Mouse (Mus musculus) central nervous system, embryonic 14 days (tissue): ENCODE data around the gene Mrs2. TPM values are rescaled to one million over a fixed set of nuclear protein-coding genes. Genes with fewer than 3 reads are reported as not detected.

Experiments used
- polyA plus RNA-seq: library from polyadenylated mRNA; depleted of rRNA; stranded (reverse); fragments of >200 nt; gene quantifications from 2 replicates; pipeline ENCODE4 v1.2.3, GENCODE M21; 2012; rRNA removed

Mrs2 gene
- 34.5 and 35.4 TPM in 2 replicates for polyA plus RNA-seq

DNA sequence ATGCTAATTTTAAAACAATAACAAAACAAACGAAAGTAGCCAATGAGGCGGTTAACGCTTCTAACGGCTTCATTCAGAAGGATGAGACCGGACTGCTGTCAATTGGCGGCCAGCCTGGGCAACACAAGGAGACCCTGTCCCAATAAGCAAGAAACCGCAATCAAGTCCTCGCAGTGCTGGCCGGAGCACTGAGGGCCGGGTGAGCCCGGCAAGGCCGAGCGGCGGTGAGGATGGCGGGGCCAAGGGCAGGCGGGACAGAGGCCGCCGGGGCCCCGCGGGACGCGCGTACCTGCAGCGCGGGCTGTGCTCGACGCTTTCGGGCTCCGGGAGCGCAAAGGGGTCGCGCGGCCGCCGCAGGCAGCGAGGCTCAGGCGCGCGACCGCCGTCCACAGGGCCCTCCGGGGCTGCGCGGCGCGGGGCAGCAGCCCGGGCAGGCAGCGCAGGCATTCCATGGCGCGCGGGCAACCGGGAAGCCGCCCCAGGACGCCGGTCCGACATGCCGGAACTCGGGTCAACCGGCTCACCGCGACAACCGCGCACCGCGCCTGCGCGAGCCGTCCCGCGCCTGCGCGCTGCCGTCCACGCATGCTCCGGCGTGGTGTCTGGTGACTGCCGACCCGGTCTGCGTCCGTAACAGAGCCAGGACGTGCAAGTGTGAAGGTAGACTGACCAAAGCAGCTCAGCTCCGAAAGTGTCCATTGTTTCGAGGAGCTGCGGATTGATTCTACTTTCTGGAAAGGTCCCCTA is at the start of gene Mrs2:
TSS of gene Mrs2 (minus strand) at position 587 of the 747 bp plus-strand sequence.

DNA sequence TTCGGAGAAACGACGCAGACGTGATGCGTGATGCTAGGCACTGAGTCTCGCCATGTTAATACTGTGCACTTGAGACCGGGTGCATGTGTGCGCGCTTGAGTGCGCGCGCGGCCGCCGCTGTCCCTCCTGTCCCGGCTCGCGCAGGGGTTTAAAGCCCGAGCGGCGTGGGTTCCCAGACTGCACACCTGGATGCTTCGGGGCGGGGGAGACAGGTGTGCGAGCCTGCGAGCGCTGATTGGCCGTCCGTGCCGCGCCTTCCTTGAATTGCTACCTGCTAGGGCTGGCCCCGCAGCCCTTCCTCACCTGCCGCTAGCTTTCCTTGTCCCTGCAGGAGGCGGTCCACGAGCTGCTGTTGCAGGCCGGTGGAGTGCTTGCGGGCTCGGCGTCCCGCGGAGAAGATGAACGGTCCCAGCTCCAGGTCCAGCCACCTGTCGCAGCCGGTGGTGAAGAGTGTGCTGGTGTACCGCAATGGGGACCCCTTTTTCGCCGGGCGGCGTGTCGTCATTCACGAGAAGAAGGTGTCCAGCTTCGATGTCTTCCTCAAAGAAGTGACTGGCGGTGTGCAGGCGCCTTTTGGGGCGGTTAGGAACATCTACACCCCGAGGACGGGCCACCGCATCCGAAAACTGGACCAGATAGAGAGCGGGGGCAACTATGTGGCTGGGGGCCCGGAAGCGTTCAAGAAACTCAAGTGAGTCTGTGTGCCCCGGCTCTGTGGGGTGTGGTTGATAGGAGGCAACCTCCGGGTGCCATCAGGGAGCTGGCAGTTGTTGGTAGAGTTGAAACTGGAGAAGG is 35.9 kb upstream of the Mrs2 start, which contains the start of gene Dcdc2a:
TSS of gene Dcdc2a (plus strand) at position 132 of the 795 bp plus-strand sequence.

DNA sequence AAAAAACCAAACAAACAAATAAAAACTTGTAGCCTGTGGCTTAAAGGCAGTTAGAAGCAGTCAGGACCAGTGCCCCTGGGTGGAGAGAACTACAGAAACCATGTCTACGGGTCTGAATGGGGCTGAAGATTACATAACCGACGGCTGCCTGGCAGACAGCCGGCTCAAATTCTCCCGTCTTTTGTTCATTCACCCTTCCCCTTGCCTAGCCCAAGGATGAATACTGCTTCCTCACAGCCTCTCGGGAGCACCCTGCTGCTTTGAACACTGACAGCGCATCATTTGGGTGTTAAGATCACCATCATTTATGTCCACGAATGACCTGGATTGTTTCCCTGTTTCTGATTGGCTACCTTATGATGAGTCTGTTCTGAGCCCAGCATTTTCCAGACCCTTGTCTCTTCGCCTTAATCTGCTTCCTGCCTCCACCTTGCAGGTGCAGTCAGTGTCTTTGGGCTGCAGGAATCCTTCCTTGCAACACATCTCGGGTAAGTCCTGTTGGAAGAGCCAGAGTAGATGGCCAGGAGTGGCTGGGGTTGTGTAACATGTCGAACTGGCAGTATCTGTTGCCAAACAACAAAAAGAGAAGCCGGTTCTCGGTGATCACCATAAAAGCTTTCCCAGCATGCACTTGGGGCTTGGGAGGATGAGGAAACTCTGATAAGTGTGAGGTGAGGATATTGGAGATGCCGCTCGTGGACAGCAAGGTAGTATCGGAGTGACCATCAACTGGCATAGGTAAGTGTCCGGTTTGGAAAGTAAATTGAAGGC is 77.5 kb downstream of the Mrs2 start, which contains the start of gene Gpld1:
TSS of gene Gpld1 (plus strand) at position 641 of the 771 bp plus-strand sequence.

Other genes with a start within 250 kb of the Mrs2 start
- 118 and 133 TPM in 2 replicates for gene BC005537, start 218.7 kb downstream of the Mrs2 start, polyA plus RNA-seq
- gene Acot13, start 188.8 kb downstream of the Mrs2 start, polyA plus RNA-seq: 34.1 and 36.9 TPM in 2 replicates
- 58.5 and 66.2 TPM in 2 replicates for gene Tdp2, start 188.7 kb downstream of the Mrs2 start, polyA plus RNA-seq
- 2.0 and 2.6 TPM in 2 replicates for gene D130043K22Rik, start 175.2 kb downstream of the Mrs2 start, polyA plus RNA-seq
- 12.9 and 13.1 TPM in 2 replicates for gene Aldh5a1, start 82.7 kb downstream of the Mrs2 start, polyA plus RNA-seq
- gene Gpld1, start 77.2 kb downstream of the Mrs2 start, polyA plus RNA-seq: 1.9 and 2.1 TPM in 2 replicates
- 3.1 and 3.2 TPM in 2 replicates for gene Dcdc2a, start 35.6 kb upstream of the Mrs2 start, polyA plus RNA-seq